Mouse (Mus musculus) forebrain, embryonic 14.5 days (tissue): ENCODE measurements at regions not wholly inside any gene's neighbourhood (a gene's known extent, or its start where the extent isn't known, plus 50 kb on each side); places are given as distances from the start of the nearest gene placed in this dataset.
A peak's percentile ranks its signal among the peaks of the same experiment; 100 is the strongest.

Source experiments
- ATAC-seq: fragments of 200-750 bp; cut with Nextera tagmentation; 2 replicates; pipeline ENCODE4 v1.8.0; 2017; ENCODE audit warnings: mild to moderate bottlenecking, moderate library complexity
- DNase-seq: peaks from one replicate; pipeline ENCODE4 v3.0.0-alpha.2; 2015; ENCODE audit warnings: low spot score
- H3K27ac ChIP-seq: fragments of 300-500 bp; sonication (generic); 2 replicates; pipeline ENCODE4 v1.5.1; 2014; ENCODE audit warnings: low read depth, mild to moderate bottlenecking, control low read depth, low read length, moderate library complexity
- H3K27me3 ChIP-seq: fragments of 300-500 bp; sonication (generic); replicated peaks from 2 replicates; pipeline ENCODE4 v1.6.1; 2014; ENCODE audit warnings: low read length, control low read depth, mixed read lengths; ENCODE audit not compliant: control insufficient read depth, insufficient read depth
- H3K36me3 ChIP-seq: fragments of 300-500 bp; sonication (generic); 2 replicates; pipeline ENCODE4 v1.6.1; 2014; ENCODE audit warnings: low read length, control low read depth; ENCODE audit not compliant: control insufficient read depth, insufficient read depth
- H3K4me1 ChIP-seq: fragments of 300-500 bp; sonication (generic); 2 replicates; pipeline ENCODE4 v1.6.1; 2014; ENCODE audit warnings: antibody characterized with exemption, low read length, control low read depth; ENCODE audit not compliant: control insufficient read depth, insufficient read depth
- H3K4me2 ChIP-seq: fragments of 300-500 bp; sonication (generic); 2 replicates; pipeline ENCODE4 v1.6.1; 2014; ENCODE audit warnings: mild to moderate bottlenecking, control low read depth, low read length
- H3K4me3 ChIP-seq: fragments of 300-500 bp; sonication (generic); 2 replicates; pipeline ENCODE4 v1.5.1; 2014; ENCODE audit warnings: low read depth, low read length, control low read depth
- H3K9ac ChIP-seq: fragments of 300-500 bp; sonication (generic); 2 replicates; pipeline ENCODE4 v1.6.1; 2014; ENCODE audit warnings: mild to moderate bottlenecking, low read length, control low read depth, moderate library complexity
- H3K9me3 ChIP-seq: fragments of 300-500 bp; sonication (generic); replicated peaks from 2 replicates; pipeline ENCODE4 v1.6.1; 2016; ENCODE audit warnings: low read length, control low read depth, mixed read lengths; ENCODE audit not compliant: control insufficient read depth
- WGBS: fragments of 180-500 bp; shearing (Covaris S2); extraction: QIAGEN DNeasy Blood & Tissue Kit; methylation state at CpG from one replicate; pipeline ENCODE4 v1.1.7; 2014; 5-methylcytosine and 5-hydroxymethylcytosine counted together

DNA sequence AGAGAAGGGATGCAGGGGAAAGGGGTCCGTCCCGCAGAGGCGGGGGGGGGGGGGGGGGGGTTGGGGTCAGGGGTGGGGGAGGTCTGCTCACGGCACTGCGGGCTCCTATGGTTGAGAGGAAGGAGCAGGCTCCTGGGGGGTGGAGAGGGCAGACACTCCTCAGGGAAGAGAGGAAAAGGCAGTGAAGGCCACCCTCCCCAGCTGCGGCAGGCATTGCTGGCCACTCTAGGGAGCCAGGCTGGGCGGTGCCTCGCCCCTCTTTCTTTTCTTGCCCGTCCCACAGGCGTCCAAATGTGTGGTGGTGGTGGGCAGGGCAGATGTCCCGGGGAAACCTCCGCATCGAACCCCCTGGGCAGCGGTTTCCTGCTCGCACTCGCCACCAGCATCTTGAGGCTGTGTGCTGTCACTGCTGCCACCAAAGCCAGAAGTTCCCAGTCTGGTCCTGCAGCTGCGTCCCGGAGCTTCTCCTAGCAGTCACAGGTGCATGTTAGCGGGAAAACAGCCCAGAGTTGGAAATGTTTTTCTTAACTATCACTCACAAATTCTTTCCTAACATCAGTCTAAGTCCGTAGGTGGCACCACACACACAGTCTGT lies 110.4 kb downstream of the Dsel start:
- Histone ChIP-seq H3K4me3 (no peak overlapping the region), H3K4me2 (peak overlapping the region; percentile 45), H3K27ac (no peak overlapping the region), H3K9me3 (no peaks in the 10 kb centered on the region), H3K9ac (peak overlapping the region; percentile 40; the same call in 1 of the 2 replicates), H3K36me3 (no peaks in the 10 kb centered on the region), H3K4me1 (no peaks in the 10 kb centered on the region), H3K27me3 (no peaks in the 10 kb centered on the region)
- no peak for DNase-seq
- WGBS: 12% methylated on average over 15 of the region's 20 CpGs
- ATAC-seq: no peak
